In the genomic region with DNA sequence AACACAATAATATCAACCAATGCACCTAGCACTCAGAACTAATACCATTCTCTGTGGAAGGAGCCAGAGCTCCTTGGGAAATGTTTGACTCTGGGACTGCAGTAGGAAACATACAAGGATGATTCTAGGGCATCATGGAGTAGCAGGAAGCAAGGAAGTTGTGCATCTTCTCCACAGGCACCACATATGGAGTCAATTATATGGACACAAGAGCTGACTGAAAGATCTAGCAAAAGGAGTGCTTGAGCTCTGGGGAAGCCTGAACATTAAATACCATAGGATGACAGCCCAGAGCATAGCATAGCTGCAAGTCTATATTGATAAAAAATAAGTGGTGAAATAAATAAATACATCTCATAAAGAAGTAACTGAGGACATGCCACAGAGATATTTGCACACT, we compare ENCODE assay signal across 28 mouse cellular contexts. TPM values are rescaled to one million over a fixed set of nuclear protein-coding genes. Genes with fewer than 3 reads are reported as not detected.
DNase-seq lines count a peak whose midpoint lies in the region; ATAC-seq lines count a peak whose summit lies in the region.
"Had no signal": no experiment of that assay in that cellular context is flagged by ENCODE, and none has a peak within 500 bp of the region (broad histone marks: within the 10 kb centered on the region; RNA-seq: fewer than 3 reads in every experiment).

No protein-coding gene starts in this region.

- H3K4me3 ChIP-seq in embryonic facial prominence, embryonic 11.5 days (ENCODE audit: low read depth, low read length), result no peak overlapping the region
- H3K4me3 ChIP-seq in embryonic facial prominence, embryonic 10.5 days, result no peak overlapping the region
- H3K4me3 ChIP-seq: embryonic facial prominence, embryonic 13.5 days; embryonic facial prominence, embryonic 15.5 days; erythroblast, embryonic 14.5 days; forebrain, embryonic 10.5 days; forebrain, embryonic 12.5 days had no signal

- no peaks in the 10 kb centered on the region for H3K27me3 ChIP-seq in embryonic facial prominence, embryonic 11.5 days (ENCODE audit: control insufficient read depth, insufficient read depth, low read length)
- peaks cover 9% of the 10 kb centered on the region for H3K27me3 ChIP-seq in embryonic facial prominence, embryonic 10.5 days (replicated peaks; ENCODE audit: low read depth, poor library complexity, severe bottlenecking)
- H3K27me3 ChIP-seq: CH12.LX; embryonic facial prominence, embryonic 15.5 days; Patski had no signal

- H3K4me2 ChIP-seq in embryonic facial prominence, embryonic 11.5 days (ENCODE audit: low read depth, low read length), result no peak overlapping the region
- H3K4me2 ChIP-seq: embryonic facial prominence, embryonic 13.5 days; embryonic facial prominence, embryonic 15.5 days; forebrain, embryonic 12.5 days had no signal

- no peaks in the 10 kb centered on the region for H3K9me3 ChIP-seq in embryonic facial prominence, embryonic 11.5 days (replicated peaks; ENCODE audit: control insufficient read depth, low read length)
- no peaks in the 10 kb centered on the region for H3K9me3 ChIP-seq in embryonic facial prominence, embryonic 10.5 days
- H3K9me3 ChIP-seq: embryonic facial prominence, embryonic 13.5 days; embryonic facial prominence, embryonic 15.5 days; forebrain, embryonic 10.5 days; forebrain, embryonic 12.5 days; G1E had no signal

- H3K27ac ChIP-seq in embryonic facial prominence, embryonic 11.5 days (replicated peaks; ENCODE audit: low read depth, low read length), result no peak overlapping the region
- no peak overlapping the region for H3K27ac ChIP-seq in embryonic facial prominence, embryonic 10.5 days (replicated peaks)
- H3K27ac ChIP-seq: embryonic facial prominence, embryonic 13.5 days; embryonic facial prominence, embryonic 15.5 days; forebrain, embryonic 10.5 days; forebrain, embryonic 12.5 days had no signal

- H3K4me1 ChIP-seq in embryonic facial prominence, embryonic 11.5 days (ENCODE audit: control insufficient read depth, insufficient read depth, low read length), result no peaks in the 10 kb centered on the region
- peaks cover 10% of the 10 kb centered on the region; the same call in 1 of the 2 replicates for H3K4me1 ChIP-seq in embryonic facial prominence, embryonic 10.5 days
- H3K4me1 ChIP-seq: embryonic facial prominence, embryonic 15.5 days had no signal

- no peaks in the 10 kb centered on the region for H3K36me3 ChIP-seq in embryonic facial prominence, embryonic 11.5 days (replicated peaks; ENCODE audit: control insufficient read depth, insufficient read depth, low read depth, low read length)
- H3K36me3 ChIP-seq in embryonic facial prominence, embryonic 10.5 days (replicated peaks), result no peaks in the 10 kb centered on the region
- H3K36me3 ChIP-seq: embryonic facial prominence, embryonic 13.5 days; embryonic facial prominence, embryonic 15.5 days; forebrain, embryonic 10.5 days; forebrain, embryonic 12.5 days; G1E had no signal

- H3K9ac ChIP-seq in embryonic facial prominence, embryonic 11.5 days (replicated peaks; ENCODE audit: low read length), result no peak overlapping the region
- H3K9ac ChIP-seq: embryonic facial prominence, embryonic 13.5 days; embryonic facial prominence, embryonic 15.5 days; forebrain, embryonic 12.5 days had no signal

- ATAC-seq in embryonic facial prominence, embryonic 11.5 days (replicated peaks; ENCODE audit: insufficient number of reproducible peaks, low FRiP score, low TSS enrichment, low read depth), result no peak
- ATAC-seq: activated CD4-positive, CD25-positive, alpha-beta regulatory T cell, adult 4 months; CD4-positive, CD25-positive, alpha-beta regulatory T cell, adult 4 months; forebrain, embryonic 14.5 days; forebrain, embryonic 16.5 days; Patski had no signal

- peak; percentile 38 for DNase-seq in embryonic facial prominence, embryonic 11.5 days (ENCODE audit: low spot score)
- DNase-seq in embryonic facial prominence, embryonic 10.5 days (ENCODE audit: low spot score), result no peak
- DNase-seq in 3T3-L1 (ENCODE audit: low read depth, low spot score), result peak; percentile 54
- DNase-seq in embryo, embryonic 10.5 days (ENCODE audit: low spot score), result peak; percentile 37
- DNase-seq in mesoderm, embryonic 11.5 days (ENCODE audit: low read depth, low spot score), result peak; percentile 26
- no peak for DNase-seq in lung, postnatal 10 days
- no peak for DNase-seq in frontal cortex, postnatal 25 days (ENCODE audit: low spot score in 2 of 2)
- DNase-seq: adrenal gland, adult 8-10 months; adrenal gland, postnatal 14 days; adrenal gland, postnatal 36 days; B cell, adult 2 months; cerebellum, adult 11-12 months; cerebellum, adult 2 months; cerebellum, adult 9-10 months; cerebellum, postnatal 10 days; cerebellum, postnatal 25 days had no signal

RNA-seq across cellular contexts. Expression of a gene that starts 6.5 kb away (rescaled TPM):
- polyA plus RNA-seq in embryonic facial prominence, embryonic 11.5 days (2014; fragmentation: Nextera tagmentation; extraction: Ambion mirVana), result 3.8 and 4.9 TPM in 2 replicates
- polyA plus RNA-seq in embryonic facial prominence, embryonic 10.5 days (2016; fragmentation: Nextera tagmentation; extraction: Ambion mirVana), result 2.9 and 3.1 TPM in 2 replicates

Comparison
In these comparisons a context has a peak if more than half of its experiments do, and no peak if none do; other contexts are left out.
1. DNase-seq: peak in embryonic facial prominence, embryonic 11.5 days (single experiment), 3T3-L1 (single experiment), embryo, embryonic 10.5 days (single experiment) and mesoderm, embryonic 11.5 days (single experiment); none in embryonic facial prominence, embryonic 10.5 days (single experiment), lung, postnatal 10 days (single experiment) and frontal cortex, postnatal 25 days (0 of 2).